Mouse (Mus musculus): ENCODE results near the gene Shank2. TPM values are rescaled to one million over a fixed set of nuclear protein-coding genes. Genes with fewer than 3 reads are reported as not detected.

Gene Shank2
- polyA plus RNA-seq, 1 experiment from 2014 or later: 16.1 TPM

DNA sequence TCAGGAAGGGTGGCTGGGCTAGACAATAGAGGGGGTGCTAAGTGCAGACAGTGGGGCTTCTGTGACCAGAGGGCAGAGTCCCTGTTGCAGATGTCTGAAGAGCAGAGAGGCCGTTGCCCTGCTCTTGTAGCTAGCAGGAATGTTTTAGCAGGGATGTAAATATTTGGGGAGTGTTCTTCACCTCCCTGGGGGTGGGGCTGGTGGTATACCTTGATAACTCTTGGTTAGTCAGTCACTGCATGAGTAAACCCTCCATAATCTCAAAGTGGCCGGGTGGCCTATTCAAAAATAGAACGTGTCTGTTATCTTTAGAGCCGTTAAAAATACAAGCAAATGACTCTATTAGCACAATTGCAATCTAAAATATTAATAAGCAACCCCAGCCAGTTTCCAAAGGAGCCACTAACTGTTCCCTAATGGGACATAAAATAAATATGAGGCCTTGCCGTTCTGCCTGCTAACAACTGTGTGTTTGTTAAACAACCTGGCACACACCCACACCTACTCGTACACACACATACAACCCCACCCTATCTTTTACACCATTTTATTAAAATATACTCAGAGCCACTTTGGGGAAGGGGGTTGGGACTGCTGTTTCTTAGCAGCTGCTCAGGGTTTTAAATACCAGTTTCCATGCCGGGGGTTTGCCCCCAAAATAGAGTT lies 200.4 kb downstream of the Shank2 start:
- H3K4me1 ChIP-seq (ENCODE audit: control insufficient read depth, insufficient read depth, low read length): peaks cover 12% of the 10 kb centered on the region; the same call in 1 of the 2 replicates
- WGBS: 44% methylated on average over 7 of the region's 7 CpGs
- no peak overlapping the region for H3K9ac ChIP-seq (replicated peaks; ENCODE audit: low read depth, low read length)
- no peaks in the 10 kb centered on the region for H3K36me3 ChIP-seq (ENCODE audit: control insufficient read depth, insufficient read depth, low read length)
- H3K4me2 ChIP-seq (ENCODE audit: low read depth, low read length): no peak overlapping the region
- peak overlapping the region; percentile 22; the same call in 1 of the 2 replicates for H3K27ac ChIP-seq (ENCODE audit: low read depth, low read length)
- no peak overlapping the region for H3K4me3 ChIP-seq (ENCODE audit: low read depth, low read length)
- no peaks in the 10 kb centered on the region for H3K9me3 ChIP-seq (ENCODE audit: control insufficient read depth, low read length)
- ATAC-seq (ENCODE audit: low read depth): peak; percentile 24; the same call in 1 of the 2 replicates
- H3K27me3 ChIP-seq (ENCODE audit: control insufficient read depth, insufficient read depth, low read length): no peaks in the 10 kb centered on the region

GRCm38 (mm10) chr7:144204290-144204689 lies 202.6 kb downstream of the Shank2 start:
- no peaks in the 10 kb centered on the region for H3K27me3 ChIP-seq (ENCODE audit: control insufficient read depth, insufficient read depth, low read length)
- no peaks in the 10 kb centered on the region for H3K36me3 ChIP-seq (ENCODE audit: control insufficient read depth, insufficient read depth, low read length)
- no peak overlapping the region for H3K4me2 ChIP-seq (ENCODE audit: low read depth, low read length)
- no peak for ATAC-seq (ENCODE audit: low read depth)
- H3K4me3 ChIP-seq (ENCODE audit: low read depth, low read length): no peak overlapping the region
- H3K27ac ChIP-seq (ENCODE audit: low read depth, low read length): no peak overlapping the region
- no peaks in the 10 kb centered on the region for H3K9me3 ChIP-seq (ENCODE audit: control insufficient read depth, low read length)
- WGBS: 43% methylated on average over 3 of the region's 3 CpGs
- H3K9ac ChIP-seq (replicated peaks; ENCODE audit: low read depth, low read length): no peak overlapping the region
- peaks cover 12% of the 10 kb centered on the region; the same call in 1 of the 2 replicates for H3K4me1 ChIP-seq (ENCODE audit: control insufficient read depth, insufficient read depth, low read length)

DNA sequence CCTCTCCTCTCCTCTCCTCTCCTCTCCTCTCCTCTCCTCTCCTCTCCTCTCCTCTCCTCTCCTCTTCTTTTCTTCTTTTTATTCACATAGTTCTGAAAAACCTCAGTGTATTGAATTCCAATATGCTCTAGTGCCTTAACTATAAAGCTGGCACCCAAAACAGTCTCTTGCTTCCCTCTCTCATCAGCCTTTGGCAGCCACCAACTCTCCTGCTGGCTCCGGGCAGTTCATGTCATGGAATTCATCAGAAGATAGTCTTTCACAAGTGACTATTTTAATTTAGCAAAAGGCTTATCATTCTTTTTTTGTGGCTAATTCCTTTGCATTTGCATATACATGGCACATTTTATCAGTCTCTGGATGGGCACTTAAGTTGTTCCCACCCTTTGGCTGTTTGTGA lies 203.4 kb downstream of the Shank2 start:
- Histone ChIP-seq H3K9ac (replicated peaks; ENCODE audit: low read depth, low read length) (no peak overlapping the region), H3K36me3 (ENCODE audit: control insufficient read depth, insufficient read depth, low read length) (no peaks in the 10 kb centered on the region), H3K4me3 (ENCODE audit: low read depth, low read length) (no peak overlapping the region), H3K4me1 (ENCODE audit: control insufficient read depth, insufficient read depth, low read length) (peaks cover 12% of the 10 kb centered on the region; the same call in 1 of the 2 replicates), H3K4me2 (ENCODE audit: low read depth, low read length) (no peak overlapping the region), H3K9me3 (ENCODE audit: control insufficient read depth, low read length) (no peaks in the 10 kb centered on the region), H3K27me3 (ENCODE audit: control insufficient read depth, insufficient read depth, low read length) (no peaks in the 10 kb centered on the region), H3K27ac (ENCODE audit: low read depth, low read length) (no peak overlapping the region)
- no peak for ATAC-seq (ENCODE audit: low read depth)
- WGBS: 85% methylated on average over 1 of the region's 1 CpGs

- Histone ChIP-seq H3K4me2 (ENCODE audit: low read depth, low read length) (no peak overlapping the region), H3K4me3 (ENCODE audit: low read depth, low read length) (no peak overlapping the region), H3K4me1 (ENCODE audit: control insufficient read depth, insufficient read depth, low read length) (peaks cover 12% of the 10 kb centered on the region; the same call in 1 of the 2 replicates), H3K9ac (replicated peaks; ENCODE audit: low read depth, low read length) (no peak overlapping the region), H3K27ac (ENCODE audit: low read depth, low read length) (no peak overlapping the region), H3K36me3 (ENCODE audit: control insufficient read depth, insufficient read depth, low read length) (no peaks in the 10 kb centered on the region), H3K9me3 (ENCODE audit: control insufficient read depth, low read length) (no peaks in the 10 kb centered on the region), H3K27me3 (ENCODE audit: control insufficient read depth, insufficient read depth, low read length) (no peaks in the 10 kb centered on the region)
- 86% methylated on average over 3 of the region's 3 CpGs for WGBS
- ATAC-seq (ENCODE audit: low read depth): no peak
These were observed 204.1 kb downstream of the Shank2 start for GRCm38 (mm10) chr7:144205837-144206236.

- Histone ChIP-seq H3K4me2 (ENCODE audit: low read depth, low read length) (no peak overlapping the region), H3K9me3 (ENCODE audit: control insufficient read depth, low read length) (no peaks in the 10 kb centered on the region), H3K4me1 (ENCODE audit: control insufficient read depth, insufficient read depth, low read length) (peaks cover 12% of the 10 kb centered on the region; the same call in 1 of the 2 replicates), H3K36me3 (ENCODE audit: control insufficient read depth, insufficient read depth, low read length) (no peaks in the 10 kb centered on the region), H3K9ac (replicated peaks; ENCODE audit: low read depth, low read length) (no peak overlapping the region), H3K27ac (ENCODE audit: low read depth, low read length) (no peak overlapping the region), H3K27me3 (ENCODE audit: control insufficient read depth, insufficient read depth, low read length) (no peaks in the 10 kb centered on the region), H3K4me3 (ENCODE audit: low read depth, low read length) (no peak overlapping the region)
- ATAC-seq (ENCODE audit: low read depth): no peak
- 79% methylated on average over 5 of the region's 5 CpGs for WGBS
These were observed 204.5 kb downstream of the Shank2 start for GRCm38 (mm10) chr7:144206254-144206653.

DNA sequence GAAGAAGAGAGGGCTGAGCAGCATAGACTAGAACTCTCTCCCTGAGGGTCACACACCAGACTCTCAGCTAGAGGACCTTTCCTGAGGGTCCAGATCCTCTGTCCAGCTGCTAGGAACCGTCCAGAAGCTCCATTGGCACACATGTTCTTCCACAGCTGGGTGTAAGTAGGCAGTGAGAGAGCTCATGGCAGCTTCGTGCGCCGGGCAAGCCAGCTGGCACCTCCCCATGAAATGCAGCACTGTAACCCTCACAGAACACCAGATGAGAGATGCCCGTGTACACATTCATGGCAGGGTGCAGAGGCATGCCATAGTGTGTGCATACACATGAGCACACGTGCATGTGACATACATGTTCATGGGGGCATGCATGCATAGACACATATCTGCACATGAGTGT lies 205.4 kb downstream of the Shank2 start:
- H3K27me3 ChIP-seq (ENCODE audit: control insufficient read depth, insufficient read depth, low read length): no peaks in the 10 kb centered on the region
- no peak for ATAC-seq (ENCODE audit: low read depth)
- 92% methylated on average over 6 of the region's 6 CpGs for WGBS
- no peak overlapping the region for H3K9ac ChIP-seq (replicated peaks; ENCODE audit: low read depth, low read length)
- H3K4me2 ChIP-seq (ENCODE audit: low read depth, low read length): no peak overlapping the region
- H3K9me3 ChIP-seq (ENCODE audit: control insufficient read depth, low read length): no peaks in the 10 kb centered on the region
- H3K4me3 ChIP-seq (ENCODE audit: low read depth, low read length): no peak overlapping the region
- no peak overlapping the region for H3K27ac ChIP-seq (ENCODE audit: low read depth, low read length)
- peaks cover 12% of the 10 kb centered on the region; the same call in 1 of the 2 replicates for H3K4me1 ChIP-seq (ENCODE audit: control insufficient read depth, insufficient read depth, low read length)
- no peaks in the 10 kb centered on the region for H3K36me3 ChIP-seq (ENCODE audit: control insufficient read depth, insufficient read depth, low read length)

GRCm38 (mm10) chr7:144207849-144208248 lies 206.1 kb downstream of the Shank2 start:
- ATAC-seq (ENCODE audit: low read depth): peak; percentile 70; the same call in 1 of the 2 replicates
- peaks cover 7% of the 10 kb centered on the region; the same call in 1 of the 2 replicates for H3K4me1 ChIP-seq (ENCODE audit: control insufficient read depth, insufficient read depth, low read length)
- H3K27me3 ChIP-seq (ENCODE audit: control insufficient read depth, insufficient read depth, low read length): no peaks in the 10 kb centered on the region
- H3K4me3 ChIP-seq (ENCODE audit: low read depth, low read length): no peak overlapping the region
- no peak overlapping the region for H3K9ac ChIP-seq (replicated peaks; ENCODE audit: low read depth, low read length)
- H3K36me3 ChIP-seq (ENCODE audit: control insufficient read depth, insufficient read depth, low read length): no peaks in the 10 kb centered on the region
- H3K9me3 ChIP-seq (ENCODE audit: control insufficient read depth, low read length): no peaks in the 10 kb centered on the region
- 24% methylated on average over 7 of the region's 7 CpGs for WGBS
- H3K27ac ChIP-seq (ENCODE audit: low read depth, low read length): no peak overlapping the region; the same call in 1 of the 2 replicates
- H3K4me2 ChIP-seq (ENCODE audit: low read depth, low read length): no peak overlapping the region

GRCm38 (mm10) chr7:144208628-144209027 lies 206.9 kb downstream of the Shank2 start:
- peaks cover 7% of the 10 kb centered on the region; the same call in 1 of the 2 replicates for H3K4me1 ChIP-seq (ENCODE audit: control insufficient read depth, insufficient read depth, low read length)
- no peak overlapping the region for H3K27ac ChIP-seq (ENCODE audit: low read depth, low read length)
- no peak overlapping the region for H3K4me3 ChIP-seq (ENCODE audit: low read depth, low read length)
- no peak overlapping the region for H3K4me2 ChIP-seq (ENCODE audit: low read depth, low read length)
- no peak overlapping the region for H3K9ac ChIP-seq (replicated peaks; ENCODE audit: low read depth, low read length)
- H3K36me3 ChIP-seq (ENCODE audit: control insufficient read depth, insufficient read depth, low read length): no peaks in the 10 kb centered on the region
- no peak for ATAC-seq (ENCODE audit: low read depth)
- no peaks in the 10 kb centered on the region for H3K9me3 ChIP-seq (ENCODE audit: control insufficient read depth, low read length)
- WGBS: 80% methylated on average over 1 of the region's 1 CpGs
- H3K27me3 ChIP-seq (ENCODE audit: control insufficient read depth, insufficient read depth, low read length): no peaks in the 10 kb centered on the region

DNA sequence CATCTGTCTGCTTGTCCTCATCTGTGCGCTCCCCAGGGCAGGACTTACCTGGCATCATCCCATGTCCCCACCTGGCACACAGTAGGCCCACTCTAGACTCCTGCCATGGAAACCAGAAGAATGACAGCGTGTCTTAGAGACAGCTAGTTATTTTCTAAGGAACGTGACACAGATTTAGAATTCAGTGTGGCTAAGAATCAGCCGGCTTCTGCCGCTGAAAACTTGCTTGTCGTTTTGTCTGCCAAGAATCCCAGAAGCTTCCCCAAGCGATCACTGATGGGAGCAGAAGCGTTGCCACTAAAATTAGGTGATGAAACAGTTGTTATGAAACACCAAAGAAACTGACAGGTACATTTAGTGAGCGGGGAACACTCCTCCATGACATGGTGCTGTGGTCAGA lies 208.8 kb downstream of the Shank2 start:
- no peaks in the 10 kb centered on the region for H3K36me3 ChIP-seq (ENCODE audit: control insufficient read depth, insufficient read depth, low read length)
- H3K27ac ChIP-seq (ENCODE audit: low read depth, low read length): no peak overlapping the region
- ATAC-seq (ENCODE audit: low read depth): no peak
- H3K27me3 ChIP-seq (ENCODE audit: control insufficient read depth, insufficient read depth, low read length): no peaks in the 10 kb centered on the region
- no peak overlapping the region for H3K4me2 ChIP-seq (ENCODE audit: low read depth, low read length)
- no peaks in the 10 kb centered on the region for H3K4me1 ChIP-seq (ENCODE audit: control insufficient read depth, insufficient read depth, low read length)
- no peak overlapping the region for H3K9ac ChIP-seq (replicated peaks; ENCODE audit: low read depth, low read length)
- no peaks in the 10 kb centered on the region for H3K9me3 ChIP-seq (ENCODE audit: control insufficient read depth, low read length)
- H3K4me3 ChIP-seq (ENCODE audit: low read depth, low read length): no peak overlapping the region
- WGBS: 88% methylated on average over 9 of the region's 9 CpGs
